Mouse (Mus musculus) CD8-positive naive resting alpha-beta T cell, adult 2 months (primary cell): ENCODE results near the gene Boc.
A peak's percentile ranks its signal among the peaks of the same experiment; 100 is the strongest.
"Not testable (repeated sequence)": the region's sequence is repeated elsewhere in the genome, so short reads cannot be mapped to it uniquely, and the experiment has no call there.

ENCODE experiments used
- DNase-seq, 2 experiments: peaks; one replicate each; pipeline ENCODE4 v3.0.0; 2022; ENCODE audit warnings: low read depth in 2 of 2, low spot score in 2 of 2

The Boc gene

DNA sequence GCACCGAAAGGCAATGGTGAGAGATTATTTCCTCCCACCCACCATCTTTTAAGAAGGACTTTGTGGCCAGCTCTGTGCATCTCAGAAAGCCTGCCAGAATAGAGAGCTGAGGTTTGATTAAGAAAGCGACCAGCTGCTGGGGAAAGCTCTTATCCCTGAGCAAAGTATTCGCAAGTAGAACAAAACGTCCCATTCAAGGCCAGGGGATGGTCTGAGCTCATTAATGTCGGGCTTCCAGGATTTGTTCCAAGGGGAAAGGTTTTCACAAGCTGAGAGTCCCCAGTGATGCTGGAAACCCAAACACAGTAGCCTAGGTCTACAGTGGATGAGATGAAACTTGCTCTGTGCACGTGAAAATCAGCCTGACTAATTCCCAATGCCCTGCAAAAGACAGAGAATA is 64.8 kb downstream of the Boc start:
- DNase-seq = no peak

DNA sequence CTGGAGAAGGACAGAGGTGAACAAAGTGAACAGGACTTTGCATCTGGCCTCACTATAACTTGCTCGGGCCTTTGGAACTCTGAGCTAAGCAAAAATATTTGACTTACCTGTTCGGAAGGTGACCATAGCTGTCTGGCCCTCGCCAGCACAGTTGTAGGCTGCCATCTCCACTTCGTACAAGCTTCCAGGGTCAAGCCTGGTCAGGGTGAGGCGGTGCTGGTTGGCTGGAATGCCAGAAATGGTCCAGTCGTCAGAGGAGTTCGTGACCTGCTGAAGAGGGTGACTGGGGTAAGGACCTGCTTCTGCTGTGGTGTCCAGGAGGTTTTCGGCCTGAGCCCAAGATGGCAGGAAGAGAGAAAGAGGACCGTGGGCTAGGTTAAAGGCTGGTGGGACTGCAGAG is 66.0 kb downstream of the Boc start:
- DNase-seq = no peak

DNA sequence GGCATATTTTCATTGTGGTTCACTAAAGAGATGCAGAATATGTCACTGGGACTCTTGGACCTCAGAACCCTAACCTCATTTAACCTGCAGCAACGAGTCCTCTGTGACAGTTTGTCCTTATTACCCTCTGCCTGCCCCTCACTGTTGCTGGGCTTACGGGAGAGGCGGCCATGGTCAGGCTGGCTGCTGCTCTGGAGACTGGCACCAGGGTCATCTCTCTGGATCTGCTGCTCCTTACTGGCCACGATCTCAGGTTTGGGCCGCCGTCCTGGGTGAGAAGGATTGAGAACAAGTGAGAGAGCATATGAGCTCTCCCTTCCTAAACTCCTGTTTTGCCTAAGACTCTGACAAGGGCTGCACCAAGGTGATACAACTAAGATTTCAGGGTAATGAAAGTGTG is 66.5 kb downstream of the Boc start:
- no peak for DNase-seq

DNA sequence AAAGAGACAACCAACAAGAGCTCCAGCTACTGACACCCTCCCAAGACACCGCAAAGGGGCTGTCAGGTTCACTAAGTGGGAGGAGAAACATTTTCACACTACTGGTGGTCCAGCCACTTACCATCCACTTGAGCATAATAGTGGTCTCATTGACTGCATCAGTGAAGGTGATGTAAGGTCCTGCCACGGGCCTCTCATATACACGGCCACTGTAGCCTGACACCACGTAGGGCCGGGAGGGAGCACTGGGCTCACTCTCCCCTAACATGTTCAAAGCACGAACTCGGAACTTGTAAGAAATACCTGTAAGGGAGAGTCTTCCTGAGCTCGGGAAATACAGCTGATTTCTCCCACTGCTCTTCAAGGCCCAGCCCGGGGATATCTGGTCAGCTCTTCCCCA is 67.6 kb downstream of the Boc start:
- DNase-seq = no peak

DNA sequence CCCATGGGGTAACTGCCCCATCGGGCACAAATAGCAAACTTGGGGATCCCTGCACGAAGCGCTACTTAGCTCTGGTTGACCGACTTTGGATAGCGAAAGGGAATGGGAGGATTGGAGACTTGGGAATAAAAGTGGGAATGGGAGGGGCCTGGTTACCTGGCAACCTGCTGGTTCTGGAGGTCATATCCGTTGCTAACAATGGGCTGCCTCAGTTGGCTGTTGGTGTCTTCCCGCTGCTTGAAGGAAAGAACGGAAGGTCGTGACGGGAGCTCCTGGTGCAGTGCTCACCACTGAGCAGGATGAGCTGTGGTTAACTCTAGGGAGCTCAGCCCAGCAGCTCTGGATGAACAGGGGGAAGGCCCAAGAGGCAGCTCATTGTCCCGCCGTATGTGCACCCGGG is 71.5 kb downstream of the Boc start:
- no peak for DNase-seq

DNA sequence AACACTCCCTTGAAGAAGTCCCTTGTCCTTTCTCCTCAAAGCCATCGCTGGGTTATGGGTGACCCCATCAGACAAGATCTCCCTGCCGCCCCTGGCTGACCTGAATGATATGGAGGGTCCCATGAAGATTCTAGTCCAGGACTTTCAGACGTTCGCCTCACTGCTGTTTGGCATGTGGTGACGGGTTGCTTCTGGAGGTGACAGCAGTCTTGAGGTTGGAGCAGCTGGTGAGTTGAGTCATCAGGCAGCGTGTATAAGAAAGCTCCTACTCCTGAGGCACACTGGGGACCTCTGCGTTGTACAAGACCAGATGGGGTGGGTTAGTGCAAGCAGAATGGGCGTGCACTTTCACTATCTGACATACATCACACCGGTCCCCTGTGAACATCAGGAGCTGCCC is 72.1 kb downstream of the Boc start:
- no peak for DNase-seq

DNA sequence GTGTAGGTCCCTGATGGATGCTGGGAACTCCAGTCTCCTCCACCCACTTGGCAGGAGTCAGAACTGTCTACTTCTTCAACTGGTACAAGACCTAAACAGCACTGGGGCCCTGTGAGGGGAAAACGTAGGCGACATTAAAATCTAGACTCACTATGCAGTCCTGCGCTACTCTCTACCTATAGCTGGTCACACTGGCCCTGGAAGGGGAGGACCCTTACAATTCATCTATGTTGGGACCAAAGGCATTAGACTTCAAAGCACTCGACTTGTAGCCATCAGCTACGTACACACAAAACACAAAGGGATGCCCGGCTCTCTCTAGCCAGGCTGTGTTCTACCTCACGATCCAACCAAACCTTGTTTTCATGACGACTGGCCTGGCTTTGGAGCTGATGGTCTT is 73.0 kb downstream of the Boc start:
- no peak for DNase-seq

DNA sequence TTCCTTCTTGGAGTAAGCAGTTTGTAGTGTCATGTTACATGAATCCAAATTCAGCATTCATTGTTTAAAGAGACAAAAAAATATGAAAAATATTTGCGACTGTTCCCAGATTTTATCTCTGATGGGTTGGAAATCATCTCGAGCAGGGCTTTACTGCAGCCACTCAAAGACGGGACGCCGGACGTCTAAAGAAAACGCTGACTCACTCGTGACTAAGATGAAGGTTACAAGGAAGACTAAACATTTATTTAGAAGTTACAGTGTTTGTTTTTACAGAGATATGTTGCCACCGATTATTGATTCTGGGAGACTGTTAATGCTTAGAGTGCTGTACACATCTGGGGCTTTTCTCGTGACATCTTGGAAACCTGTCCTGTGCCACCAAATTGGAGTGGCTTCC is 73.9 kb downstream of the Boc start:
- DNase-seq = no peak

DNA sequence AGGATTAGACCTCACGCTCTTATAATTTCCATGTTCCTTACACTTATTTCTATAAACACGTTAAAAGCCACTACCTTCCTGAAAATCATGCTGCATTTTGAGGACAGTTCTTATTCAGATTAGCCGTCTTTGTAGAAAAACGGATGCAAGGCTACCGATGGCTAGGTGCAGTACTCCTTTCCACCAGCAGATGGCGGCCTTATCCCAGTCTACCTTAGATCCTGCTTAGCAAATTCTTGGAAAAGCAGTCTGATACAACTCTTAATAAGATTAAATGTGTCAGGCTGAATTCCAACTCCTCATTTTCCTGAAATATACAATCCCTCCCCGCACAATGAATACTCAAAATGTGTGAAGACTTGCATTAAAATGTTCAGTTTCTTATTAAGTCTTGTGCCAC is 74.6 kb downstream of the Boc start:
- DNase-seq = peak; percentile 39 to 52

DNA sequence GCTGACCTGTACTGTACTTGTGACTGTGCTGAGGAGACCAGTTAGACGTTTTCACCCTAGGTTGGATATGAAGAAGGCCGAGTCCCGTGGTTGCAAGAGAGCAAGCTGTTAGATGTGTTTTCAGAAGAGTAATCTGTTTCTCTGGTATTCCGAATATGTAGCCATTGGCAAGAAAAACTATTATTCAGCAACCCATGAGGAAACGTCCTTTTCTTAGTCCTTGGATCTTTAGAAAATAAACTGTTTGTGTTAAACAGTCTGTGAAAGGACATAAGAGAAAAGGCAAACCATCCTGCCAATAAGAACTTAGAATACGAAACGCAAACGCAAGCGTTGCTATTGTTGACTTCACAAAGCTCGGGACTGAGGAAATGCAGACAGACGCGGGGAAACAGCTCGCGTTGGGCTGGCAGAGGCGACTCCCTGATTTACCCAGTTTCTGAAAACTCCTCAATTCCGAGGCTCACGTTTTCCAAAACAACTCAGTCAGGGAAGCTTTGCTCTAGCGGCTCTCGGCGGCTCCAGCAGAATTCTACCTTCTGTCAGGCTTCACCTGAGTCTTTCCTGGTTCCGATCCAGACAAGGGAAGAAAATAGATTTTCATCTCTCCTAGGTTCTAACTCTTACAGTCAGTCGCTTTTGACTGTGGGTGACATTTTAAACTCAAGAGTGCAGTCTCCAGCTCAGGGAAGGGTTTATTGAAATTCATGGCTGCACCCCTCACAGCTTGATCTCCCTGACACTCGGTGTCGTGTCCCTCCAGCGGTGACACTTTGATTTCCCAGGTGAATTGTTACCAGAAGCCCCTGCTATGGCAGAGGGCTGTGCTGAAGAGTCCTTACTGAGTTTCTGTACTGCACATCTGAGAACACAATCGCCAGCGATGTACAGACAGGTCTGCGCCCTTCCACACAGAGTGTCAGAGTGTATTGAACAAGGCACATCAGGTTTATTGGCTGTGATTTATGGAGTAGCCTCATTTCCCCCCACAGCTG is 76.8 kb downstream of the Boc start:
- no peak for DNase-seq

DNA sequence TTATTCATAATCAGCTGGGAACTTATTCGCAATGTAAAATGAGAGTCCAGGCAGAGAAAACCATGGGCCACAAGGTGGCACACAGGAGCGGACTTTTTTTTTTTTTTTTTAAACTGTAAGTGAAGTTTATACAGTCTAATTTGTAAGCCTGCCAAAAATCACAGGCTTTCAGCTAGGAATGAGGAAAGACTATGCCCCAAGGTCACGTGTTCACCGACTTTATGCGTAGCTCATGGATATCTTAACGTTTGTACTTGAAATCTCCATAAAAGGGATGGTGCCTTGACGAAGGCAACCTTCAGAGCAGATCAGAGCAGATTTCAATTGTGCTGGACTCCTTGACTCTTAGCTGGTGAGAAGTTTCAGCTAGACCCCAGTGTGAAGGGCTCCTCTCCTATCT is 78.1 kb downstream of the Boc start:
- DNase-seq = no peak

DNA sequence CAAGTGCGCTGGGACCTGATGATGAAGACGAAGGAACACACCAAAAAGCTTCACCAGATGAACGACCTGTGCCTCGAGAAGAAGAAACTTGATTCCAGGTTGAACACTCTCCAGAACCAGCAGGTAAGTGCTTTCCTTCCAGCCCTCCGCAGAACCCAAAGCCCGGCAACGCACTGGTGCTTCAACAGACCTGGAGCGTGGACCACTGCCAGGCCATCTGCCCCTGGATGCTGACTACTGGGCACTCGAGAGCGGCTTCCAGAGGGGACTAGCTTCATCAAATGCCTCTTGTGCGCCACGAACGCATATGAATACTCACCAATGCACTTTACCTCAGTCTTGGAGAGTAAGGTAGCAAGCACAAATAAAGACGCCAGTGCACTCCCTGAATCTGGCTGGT is 78.8 kb downstream of the Boc start:
- no peak for DNase-seq

DNA sequence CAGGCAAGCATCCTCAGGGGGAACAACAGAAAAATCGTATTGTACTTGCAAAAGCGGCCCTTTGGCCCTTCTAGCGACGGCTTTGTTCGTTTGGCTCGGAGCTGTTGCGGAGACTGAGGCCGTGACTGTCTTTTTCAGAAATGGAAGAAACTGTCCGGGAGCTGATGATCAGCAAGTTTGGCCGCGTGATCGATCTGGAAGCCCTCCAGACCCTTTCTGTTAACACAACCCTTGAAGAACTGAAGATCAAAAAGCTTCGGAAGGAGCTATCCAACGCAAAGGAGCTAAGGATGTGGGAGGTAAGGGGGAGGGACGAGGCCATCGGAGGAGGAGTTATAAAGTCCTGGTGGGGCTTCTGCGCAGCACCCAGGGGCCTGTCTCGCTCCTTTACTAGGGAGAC is 79.9 kb downstream of the Boc start:
- DNase-seq = no peak

DNA sequence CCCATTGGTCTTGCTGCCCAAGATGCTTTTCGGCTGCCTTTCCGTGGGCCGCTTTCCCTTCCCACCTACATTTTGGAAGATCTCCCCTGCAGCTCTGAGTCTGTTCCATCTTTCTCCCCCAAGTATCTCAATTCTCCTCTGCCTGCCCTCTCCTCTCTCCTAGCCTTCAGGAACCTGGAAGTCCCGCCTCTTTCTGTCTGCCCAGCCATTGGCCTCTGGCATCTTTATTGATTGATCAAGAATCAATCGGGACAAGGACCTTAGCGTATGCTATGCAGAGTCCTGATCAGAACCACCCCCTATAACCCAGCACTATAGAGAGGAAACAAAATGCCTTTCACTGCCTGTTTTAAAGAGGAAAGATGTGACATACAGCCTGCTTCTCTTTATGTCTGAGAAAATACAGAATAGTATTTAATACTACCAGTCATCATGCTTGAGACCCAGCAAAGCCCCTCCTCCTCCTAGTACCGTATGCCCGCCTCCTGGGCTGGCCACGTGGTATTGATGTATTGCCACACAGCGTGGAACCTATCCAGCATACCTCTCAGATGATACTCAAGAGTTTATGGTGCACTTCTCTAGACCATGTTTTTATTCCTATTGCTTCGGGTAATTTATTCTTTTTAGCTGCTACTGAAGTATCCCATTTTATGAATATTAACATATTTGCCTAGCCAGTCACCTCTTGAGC is 82.9 kb downstream of the Boc start:
- DNase-seq = no peak

DNA sequence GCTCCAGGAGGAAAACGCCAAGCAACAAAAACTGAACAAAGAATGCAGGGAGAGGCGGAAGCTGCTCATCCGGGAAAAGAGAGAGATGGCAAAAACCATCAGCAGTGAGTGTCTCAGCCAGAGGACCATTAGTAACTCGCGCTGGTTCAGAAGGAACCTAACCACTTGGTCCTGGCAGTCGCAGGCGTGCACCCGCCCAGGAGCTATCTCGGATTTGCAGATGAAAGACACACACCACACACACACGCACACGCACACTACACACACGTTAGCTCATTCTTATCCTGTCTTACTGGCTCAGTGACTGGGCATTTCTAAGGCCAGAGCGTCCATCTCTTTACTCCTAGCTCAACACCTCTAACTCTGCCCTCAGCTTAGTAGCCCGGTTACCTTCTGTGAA is 83.4 kb downstream of the Boc start:
- DNase-seq = no peak

DNA sequence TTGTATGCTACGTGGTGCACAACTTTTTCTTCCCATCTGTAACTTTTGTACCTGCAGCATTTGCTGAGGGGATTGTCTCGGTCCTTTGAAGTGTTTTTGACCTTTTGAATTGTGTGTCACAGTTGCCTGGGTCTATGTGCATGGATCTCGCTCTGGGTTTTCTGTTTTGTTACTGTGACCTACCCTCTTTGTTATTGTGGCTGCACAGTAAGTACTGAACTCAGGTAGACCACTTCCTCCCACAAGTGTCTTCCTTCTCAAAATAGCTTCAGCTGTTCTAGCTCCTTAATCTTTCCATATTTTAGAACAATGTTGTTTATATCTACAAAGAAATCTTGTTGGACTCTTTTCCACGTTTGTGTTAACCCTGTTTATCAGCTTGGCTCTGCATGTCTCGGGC is 97.8 kb downstream of the Boc start:
- peak; percentile 2 to 6 for DNase-seq

DNA sequence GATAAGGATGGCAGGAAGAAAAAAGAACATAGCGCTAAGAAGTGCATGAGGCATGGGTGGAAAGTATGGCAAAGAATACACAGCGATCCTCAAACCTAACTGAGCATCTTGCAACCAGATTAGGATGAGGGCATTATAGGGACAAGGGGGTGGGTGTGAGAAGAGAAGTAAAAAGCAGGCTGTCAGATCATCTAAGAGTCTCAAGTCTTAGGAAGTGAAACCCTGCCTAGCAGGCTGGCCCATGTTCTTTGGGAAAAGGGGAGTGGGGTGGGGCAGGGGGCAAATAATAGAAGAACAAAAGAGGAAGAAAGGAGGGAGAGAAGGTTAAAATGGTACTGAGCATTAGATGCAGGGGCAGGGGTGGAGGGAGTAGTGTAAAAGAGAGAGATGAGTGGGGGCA is 99.9 kb downstream of the Boc start:
- no peak for DNase-seq

DNA sequence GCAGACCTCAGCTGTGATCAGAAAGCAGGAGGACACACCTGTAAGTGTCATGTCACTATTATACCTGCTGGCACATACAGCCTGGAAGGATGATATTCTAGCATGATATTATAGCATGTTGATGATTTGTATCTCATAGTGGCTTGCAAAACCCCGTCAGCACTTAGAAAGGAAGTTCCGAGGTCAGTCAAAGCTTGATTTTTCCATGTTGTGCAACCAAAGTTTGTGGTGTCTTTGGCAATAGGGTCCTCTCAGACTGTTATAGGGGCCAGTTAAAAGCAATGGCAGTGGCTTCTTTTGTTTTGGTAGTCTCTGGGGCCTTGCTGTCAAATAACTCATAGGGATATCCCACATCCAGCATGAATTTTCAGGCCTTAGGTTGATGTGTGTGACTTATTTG is 100.8 kb downstream of the Boc start:
- no peak for DNase-seq

DNA sequence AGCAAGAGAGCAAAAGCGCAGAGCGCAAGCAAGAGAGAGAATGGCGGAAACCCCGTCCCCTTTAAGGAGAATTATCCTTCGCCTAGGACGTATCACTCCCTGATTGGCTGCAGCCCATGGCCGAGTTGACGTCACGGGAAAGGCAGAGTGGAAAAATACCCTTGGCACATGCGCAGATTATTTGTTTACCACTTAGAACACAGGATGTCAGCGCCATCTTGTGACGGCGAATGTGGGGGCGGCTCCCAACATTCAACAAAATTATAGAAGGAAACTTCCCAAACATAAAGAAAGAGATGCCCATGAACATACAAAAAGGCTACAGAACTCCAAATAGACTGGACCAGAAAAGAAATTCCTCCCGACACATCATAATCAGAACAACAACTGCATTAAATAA is 116.8 kb downstream of the Boc start:
- not testable (repeated sequence) for DNase-seq

DNA sequence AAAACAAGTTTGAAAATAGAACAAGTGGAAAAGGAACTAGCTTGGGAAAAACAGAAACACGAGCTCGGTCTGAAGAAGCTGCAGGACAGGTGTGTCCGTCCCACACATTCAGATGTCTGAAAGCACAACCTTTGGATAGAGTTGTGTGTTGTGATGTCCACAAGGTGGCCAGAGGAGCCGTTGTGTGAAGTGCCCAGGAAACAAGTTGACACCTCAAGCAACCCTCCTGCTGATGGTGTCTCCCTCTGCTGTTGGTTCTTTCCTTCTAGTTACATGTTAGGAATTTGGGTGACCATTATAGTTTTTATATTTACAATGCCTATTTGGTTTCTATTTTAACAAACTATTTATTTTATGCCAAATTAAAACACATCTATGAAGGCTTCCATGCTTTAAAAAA is 123.2 kb downstream of the Boc start:
- DNase-seq = no peak
